Mouse (Mus musculus): ENCODE measurements around the gene Acmsd. TPM values are rescaled to one million over a fixed set of nuclear protein-coding genes. Genes with fewer than 3 reads are reported as not detected.

Gene Acmsd
- total RNA-seq, 1 experiment = 0.09 TPM

DNA sequence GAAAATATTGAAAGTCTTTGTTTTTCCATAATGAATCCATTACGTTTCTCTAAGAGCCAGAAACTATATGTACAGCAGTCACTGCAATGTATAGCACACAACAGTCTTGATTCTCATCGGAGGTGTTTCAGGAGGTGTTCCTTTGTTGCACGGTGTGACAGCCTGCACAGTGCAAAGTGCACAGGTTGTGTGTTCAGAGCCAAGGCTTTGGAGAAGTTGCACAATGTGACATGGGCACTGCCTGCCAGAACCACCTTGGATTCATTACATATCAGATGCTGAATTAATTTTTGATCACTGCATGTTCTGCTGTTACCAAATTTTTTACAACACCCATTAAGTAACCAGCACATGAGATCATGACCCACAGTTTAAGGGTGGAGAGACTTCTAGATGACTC lies 3.2 kb downstream of the Acmsd start:
- in situ Hi-C loops (cut with MboI; ENCODE audit: low sequenced_read_pairs in 2 of 2, unreplicated experiment in 2 of 2) = no loop called here
- H3K4me1 ChIP-seq (ENCODE audit: control insufficient read depth in 2 of 2, insufficient read depth in 2 of 2, low read length in 2 of 2, poor library complexity in 1 of 2) = no peaks in the 10 kb centered on the region
- H3K9ac ChIP-seq (ENCODE audit: insufficient read depth, low read depth, low read length, poor library complexity, severe bottlenecking) = no peak overlapping the region
- no peak overlapping the region for H3K27ac ChIP-seq (ENCODE audit: insufficient read depth, low read depth, low read length, poor library complexity, severe bottlenecking)
- TF ChIP-seq ZC3H11A (IDR thresholded peaks at IDR 0.05; ENCODE audit: borderline replicate concordance, low read depth, low read length) (no peak), HCFC1 (IDR thresholded peaks at IDR 0.05; ENCODE audit: borderline replicate concordance, insufficient read depth, low read length) (no peak), CHD2 (IDR thresholded peaks at IDR 0.05; ENCODE audit: low read depth, low read length) (no peak), ZNF384 (IDR thresholded peaks at IDR 0.05; ENCODE audit: low read depth, low read length) (no peak), MAFK (IDR thresholded peaks at IDR 0.05; ENCODE audit: insufficient read depth, low read depth, low read length) (no peak)
- no peaks in the 10 kb centered on the region for H3K36me3 ChIP-seq (ENCODE audit: control insufficient read depth, insufficient read depth, low read length, poor library complexity, severe bottlenecking)
- H3K9me3 ChIP-seq (ENCODE audit: control insufficient read depth, insufficient read depth, low read depth, low read length) = no peaks in the 10 kb centered on the region
- no peak for DNase-seq (ENCODE audit: low read depth, low spot score)
- no peak overlapping the region for H3K4me3 ChIP-seq (ENCODE audit: insufficient read depth in 1 of 2, low read depth in 1 of 2, low read length in 2 of 2, poor library complexity in 1 of 2, severe bottlenecking in 1 of 2)

DNA sequence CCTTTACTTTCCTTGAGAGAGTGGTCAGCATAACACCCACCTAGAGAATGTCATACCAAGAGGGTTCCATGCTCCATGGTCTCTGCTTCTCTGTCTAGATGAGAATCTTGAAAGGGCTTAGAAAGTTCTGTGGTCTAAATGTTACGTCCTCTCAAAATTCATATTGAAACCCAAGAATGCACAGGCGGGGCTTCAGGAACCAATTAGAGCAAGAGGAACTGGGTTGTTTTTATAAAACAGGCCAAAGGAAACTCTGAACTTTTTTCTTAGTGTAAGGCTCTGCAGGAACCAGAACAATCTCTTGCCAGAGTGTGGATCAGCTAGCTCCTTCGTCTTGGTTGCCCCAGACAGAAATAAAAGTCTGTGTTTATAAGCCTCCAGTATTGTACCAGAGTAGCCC lies 3.6 kb downstream of the Acmsd start:
- H3K4me3 ChIP-seq (ENCODE audit: insufficient read depth in 1 of 2, low read depth in 1 of 2, low read length in 2 of 2, poor library complexity in 1 of 2, severe bottlenecking in 1 of 2) = no peak overlapping the region
- no peak for DNase-seq (ENCODE audit: low read depth, low spot score)
- no peaks in the 10 kb centered on the region for H3K36me3 ChIP-seq (ENCODE audit: control insufficient read depth, insufficient read depth, low read length, poor library complexity, severe bottlenecking)
- no peak overlapping the region for H3K9ac ChIP-seq (ENCODE audit: insufficient read depth, low read depth, low read length, poor library complexity, severe bottlenecking)
- no peak for TF ChIP-seq CHD2 (IDR thresholded peaks at IDR 0.05; ENCODE audit: low read depth, low read length)
- TF ChIP-seq MAFK (IDR thresholded peaks at IDR 0.05; ENCODE audit: insufficient read depth, low read depth, low read length) = no peak
- no peak for TF ChIP-seq ZC3H11A (IDR thresholded peaks at IDR 0.05; ENCODE audit: borderline replicate concordance, low read depth, low read length)
- TF ChIP-seq HCFC1 (IDR thresholded peaks at IDR 0.05; ENCODE audit: borderline replicate concordance, insufficient read depth, low read length) = no peak
- no peak for TF ChIP-seq ZNF384 (IDR thresholded peaks at IDR 0.05; ENCODE audit: low read depth, low read length)
- no peak overlapping the region for H3K27ac ChIP-seq (ENCODE audit: insufficient read depth, low read depth, low read length, poor library complexity, severe bottlenecking)
- in situ Hi-C loops (cut with MboI; ENCODE audit: low sequenced_read_pairs in 2 of 2, unreplicated experiment in 2 of 2) = no loop called here
- no peaks in the 10 kb centered on the region for H3K4me1 ChIP-seq (ENCODE audit: control insufficient read depth in 2 of 2, insufficient read depth in 2 of 2, low read length in 2 of 2, poor library complexity in 1 of 2)
- no peaks in the 10 kb centered on the region for H3K9me3 ChIP-seq (ENCODE audit: control insufficient read depth, insufficient read depth, low read depth, low read length)

- no peak overlapping the region for H3K27ac ChIP-seq (ENCODE audit: insufficient read depth, low read depth, low read length, poor library complexity, severe bottlenecking)
Observed at GRCm38 (mm10) chr1:127735356-127735755, 6.1 kb downstream of the Acmsd start.

GRCm38 (mm10) chr1:127750401-127751102 lies 21.3 kb downstream of the Acmsd start:
- Histone ChIP-seq H3K4me3 (ENCODE audit: insufficient read depth in 1 of 2, low read depth in 1 of 2, low read length in 2 of 2, poor library complexity in 1 of 2, severe bottlenecking in 1 of 2) (no peak overlapping the region), H3K4me1 (ENCODE audit: control insufficient read depth in 2 of 2, insufficient read depth in 2 of 2, low read length in 2 of 2, poor library complexity in 1 of 2) (no peaks in the 10 kb centered on the region), H3K9ac (ENCODE audit: insufficient read depth, low read depth, low read length, poor library complexity, severe bottlenecking) (no peak overlapping the region), H3K36me3 (ENCODE audit: control insufficient read depth, insufficient read depth, low read length, poor library complexity, severe bottlenecking) (no peaks in the 10 kb centered on the region), H3K9me3 (ENCODE audit: control insufficient read depth, insufficient read depth, low read depth, low read length) (no peaks in the 10 kb centered on the region), H3K27ac (ENCODE audit: insufficient read depth, low read depth, low read length, poor library complexity, severe bottlenecking) (no peak overlapping the region)
- TF ChIP-seq HCFC1 (IDR thresholded peaks at IDR 0.05; ENCODE audit: borderline replicate concordance, insufficient read depth, low read length) (no peak), MAFK (IDR thresholded peaks at IDR 0.05; ENCODE audit: insufficient read depth, low read depth, low read length) (no peak), ZC3H11A (IDR thresholded peaks at IDR 0.05; ENCODE audit: borderline replicate concordance, low read depth, low read length) (no peak), ZNF384 (IDR thresholded peaks at IDR 0.05; ENCODE audit: low read depth, low read length) (no peak), CHD2 (IDR thresholded peaks at IDR 0.05; ENCODE audit: low read depth, low read length) (no peak)
- no peak for DNase-seq (ENCODE audit: low read depth, low spot score)
- in situ Hi-C loops (cut with MboI; ENCODE audit: low sequenced_read_pairs in 2 of 2, unreplicated experiment in 2 of 2) = loop anchor here (10.0 to 25.0 kb wide), 2 partner anchors 238 to 246 kb away; no protein-coding TSS in a partner anchor

More at GRCm38 (mm10) chr1:127735356-127735755, 6.1 kb downstream of the Acmsd start:
- Histone ChIP-seq H3K9ac (ENCODE audit: insufficient read depth, low read depth, low read length, poor library complexity, severe bottlenecking) (no peak overlapping the region), H3K9me3 (ENCODE audit: control insufficient read depth, insufficient read depth, low read depth, low read length) (no peaks in the 10 kb centered on the region), H3K4me3 (ENCODE audit: insufficient read depth in 1 of 2, low read depth in 1 of 2, low read length in 2 of 2, poor library complexity in 1 of 2, severe bottlenecking in 1 of 2) (no peak overlapping the region), H3K36me3 (ENCODE audit: control insufficient read depth, insufficient read depth, low read length, poor library complexity, severe bottlenecking) (no peaks in the 10 kb centered on the region), H3K4me1 (ENCODE audit: control insufficient read depth in 2 of 2, insufficient read depth in 2 of 2, low read length in 2 of 2, poor library complexity in 1 of 2) (no peaks in the 10 kb centered on the region)
- in situ Hi-C loops (cut with MboI; ENCODE audit: low sequenced_read_pairs in 2 of 2, unreplicated experiment in 2 of 2) = no loop called here
- TF ChIP-seq CHD2 (IDR thresholded peaks at IDR 0.05; ENCODE audit: low read depth, low read length) = no peak
- no peak for TF ChIP-seq ZC3H11A (IDR thresholded peaks at IDR 0.05; ENCODE audit: borderline replicate concordance, low read depth, low read length)
- no peak for TF ChIP-seq ZNF384 (IDR thresholded peaks at IDR 0.05; ENCODE audit: low read depth, low read length)
- no peak for TF ChIP-seq MAFK (IDR thresholded peaks at IDR 0.05; ENCODE audit: insufficient read depth, low read depth, low read length)
- no peak for TF ChIP-seq HCFC1 (IDR thresholded peaks at IDR 0.05; ENCODE audit: borderline replicate concordance, insufficient read depth, low read length)
- no peak for DNase-seq (ENCODE audit: low read depth, low spot score)
